Mouse (Mus musculus) embryonic facial prominence, embryonic 13.5 days (tissue): ENCODE results near the gene Eif3k. TPM values are rescaled to one million over a fixed set of nuclear protein-coding genes. Genes with fewer than 3 reads are reported as not detected.
"Not testable (repeated sequence)": the region's sequence is repeated elsewhere in the genome, so short reads cannot be mapped to it uniquely, and the experiment has no call there.

Experiments used
- ATAC-seq: fragments of 200-750 bp; cut with Nextera tagmentation; 2 replicates; pipeline ENCODE4 v1.8.0; 2017; ENCODE audit warnings: low read depth; ENCODE audit not compliant: insufficient number of reproducible peaks, insufficient read depth, low FRiP score, low TSS enrichment
- H3K27ac ChIP-seq: fragments of 300-500 bp; sonication (generic); 2 replicates; pipeline ENCODE4 v1.5.1; 2015; ENCODE audit warnings: moderate library complexity, mild to moderate bottlenecking, inconsistent platforms
- H3K27me3 ChIP-seq: fragments of 300-500 bp; sonication (generic); 2 replicates; pipeline ENCODE4 v1.6.1; 2015; ENCODE audit warnings: mild to moderate bottlenecking, inconsistent platforms
- H3K36me3 ChIP-seq: fragments of 300-500 bp; sonication (generic); 2 replicates; pipeline ENCODE4 v1.6.1; 2015; ENCODE audit warnings: mild to moderate bottlenecking, inconsistent platforms
- H3K4me1 ChIP-seq: fragments of 300-500 bp; sonication (generic); 2 replicates; pipeline ENCODE4 v1.6.1; 2015; ENCODE audit warnings: inconsistent platforms
- H3K4me2 ChIP-seq: fragments of 300-500 bp; sonication (generic); 2 replicates; pipeline ENCODE4 v1.6.1; 2015; ENCODE audit warnings: moderate library complexity, mild to moderate bottlenecking, inconsistent platforms
- H3K4me3 ChIP-seq: fragments of 300-500 bp; sonication (generic); 2 replicates; pipeline ENCODE4 v1.5.1; 2015; ENCODE audit warnings: mild to moderate bottlenecking, inconsistent platforms
- H3K9ac ChIP-seq: fragments of 300-500 bp; sonication (generic); 2 replicates; pipeline ENCODE4 v1.6.1; 2015; ENCODE audit warnings: mild to moderate bottlenecking, inconsistent platforms
- H3K9me3 ChIP-seq: fragments of 300-500 bp; sonication (generic); 2 replicates; pipeline ENCODE4 v1.6.1; 2016; ENCODE audit warnings: inconsistent platforms
- WGBS: fragments of 180-500 bp; shearing (Covaris S2); methylation state at CpG from one replicate; pipeline ENCODE4 v1.1.7; 2015; ENCODE audit warnings: mixed read lengths; 5-methylcytosine and 5-hydroxymethylcytosine counted together
- polyA plus RNA-seq: library from polyadenylated mRNA; unstranded; fragments of >200 nt; fragmentation: Nextera tagmentation; extraction: Ambion mirVana; gene quantifications from 2 replicates; pipeline ENCODE4 v1.2.1, GENCODE M21; 2015

Eif3k gene
- polyA plus RNA-seq, 1 experiment from 2014 or later, result 453 TPM

DNA sequence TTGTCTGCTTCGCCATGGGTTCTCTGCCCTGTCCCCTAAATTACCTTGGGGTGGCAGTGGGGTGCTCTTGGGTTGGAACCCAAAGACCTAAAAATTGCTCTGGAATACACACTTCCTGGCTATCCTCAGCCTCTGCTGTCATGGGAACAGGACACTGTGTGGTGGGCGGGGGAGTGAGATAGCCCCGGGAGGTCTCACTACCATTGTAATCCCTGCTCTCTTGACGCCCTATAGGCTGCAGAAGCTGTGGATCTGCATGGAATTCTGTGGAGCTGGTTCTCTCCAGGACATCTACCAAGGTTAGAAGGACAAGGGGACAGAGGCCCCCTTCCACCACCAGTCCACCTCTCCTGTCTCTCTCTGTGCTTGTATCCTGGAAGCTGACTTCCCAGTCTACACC lies 2.2 kb upstream of the Eif3k start:
- peaks cover 15% of the 10 kb centered on the region for H3K4me1 ChIP-seq
- 79% methylated on average over 4 of the region's 4 CpGs for WGBS

GRCm38 (mm10) chr7:28983141-28983564 lies 1.5 kb upstream of the Eif3k start:
- H3K9me3 ChIP-seq, result no peaks in the 10 kb centered on the region
- peaks cover 17% of the 10 kb centered on the region for H3K36me3 ChIP-seq
- H3K9ac ChIP-seq, result peak overlapping the region; percentile 77; the same call in 1 of the 2 replicates
- no peaks in the 10 kb centered on the region for H3K27me3 ChIP-seq
- H3K27ac ChIP-seq, result peak overlapping the region; percentile 90; the same call in 1 of the 2 replicates
- peak overlapping the region; percentile 76 for H3K4me2 ChIP-seq
- H3K4me1 ChIP-seq, result peaks cover 15% of the 10 kb centered on the region
- H3K4me3 ChIP-seq, result peak overlapping the region; percentile 89; the same call in 1 of the 2 replicates
- WGBS, result 77% methylated on average over 11 of the region's 11 CpGs
- no peak for ATAC-seq

More for the DNA sequence above, 2.2 kb upstream of the Eif3k start:
- Histone ChIP-seq H3K4me3 (no peak overlapping the region), H3K36me3 (peaks cover 10% of the 10 kb centered on the region), H3K9me3 (no peaks in the 10 kb centered on the region), H3K27ac (no peak overlapping the region), H3K27me3 (no peaks in the 10 kb centered on the region), H3K9ac (no peak overlapping the region), H3K4me2 (no peak overlapping the region)
- no peak for ATAC-seq

GRCm38 (mm10) chr7:28982274-28983013 lies 780 bp upstream of the Eif3k start:
- peak; percentile 46 for ATAC-seq
- H3K36me3 ChIP-seq, result peaks cover 24% of the 10 kb centered on the region
- peak overlapping the region; percentile 77 for H3K9ac ChIP-seq
- H3K4me1 ChIP-seq, result peaks cover 15% of the 10 kb centered on the region
- peak overlapping the region; percentile 89 for H3K4me3 ChIP-seq
- no peaks in the 10 kb centered on the region for H3K27me3 ChIP-seq
- WGBS, result 13% methylated on average over 19 of the region's 19 CpGs
- peak overlapping the region; percentile 90 for H3K27ac ChIP-seq
- H3K9me3 ChIP-seq, result no peaks in the 10 kb centered on the region
- H3K4me2 ChIP-seq, result peak overlapping the region; percentile 76

- Histone ChIP-seq H3K9me3 (no peaks in the 10 kb centered on the region), H3K4me3 (no peak overlapping the region), H3K4me1 (peaks cover 10% of the 10 kb centered on the region), H3K27me3 (no peaks in the 10 kb centered on the region), H3K27ac (no peak overlapping the region), H3K4me2 (no peak overlapping the region), H3K36me3 (peaks cover 65% of the 10 kb centered on the region), H3K9ac (no peak overlapping the region)
- no peak for ATAC-seq
- 90% methylated on average over 9 of the region's 9 CpGs for WGBS
Measured at GRCm38 (mm10) chr7:28977556-28977955, 4.1 kb downstream of the Eif3k start.

- Histone ChIP-seq H3K4me1 (no peaks in the 10 kb centered on the region; the same call in 1 of the 2 replicates), H3K27ac (no peak overlapping the region), H3K27me3 (no peaks in the 10 kb centered on the region), H3K4me2 (no peak overlapping the region), H3K9ac (no peak overlapping the region), H3K9me3 (no peaks in the 10 kb centered on the region), H3K36me3 (peaks cover 87% of the 10 kb centered on the region), H3K4me3 (no peak overlapping the region)
- WGBS, result 82% methylated on average over 8 of the region's 8 CpGs
- ATAC-seq, result no peak
Measured at GRCm38 (mm10) chr7:28973025-28973424, 8.6 kb downstream of the Eif3k start.

DNA sequence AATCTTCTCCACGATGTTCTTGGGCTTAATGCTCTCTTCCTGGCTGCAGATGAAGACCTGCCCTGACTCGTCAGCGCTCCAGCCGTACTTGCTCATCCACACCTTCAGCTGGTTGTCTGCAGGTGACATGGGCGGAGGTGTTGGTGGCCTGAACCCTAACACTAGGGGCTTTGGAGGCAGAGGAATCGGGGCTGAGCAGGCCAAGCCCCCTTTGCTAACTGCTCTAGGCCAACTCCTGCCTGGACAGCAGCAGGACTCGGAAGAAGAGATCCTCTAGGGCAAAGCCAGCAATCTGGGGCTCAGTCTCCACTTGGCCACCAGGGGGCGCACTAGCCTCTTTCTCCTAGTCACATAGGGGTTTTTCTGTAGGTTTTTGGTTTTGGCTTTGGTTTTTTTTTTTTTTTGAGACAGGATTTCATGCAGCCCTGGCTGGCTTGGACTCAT lies 9.1 kb downstream of the Eif3k start:
- no peaks in the 10 kb centered on the region for H3K9me3 ChIP-seq

GRCm38 (mm10) chr7:28971770-28972269 lies 9.8 kb downstream of the Eif3k start:
- 68% methylated on average over 6 of the region's 6 CpGs for WGBS
- H3K4me3 ChIP-seq, result no peak overlapping the region
- no peak overlapping the region for H3K4me2 ChIP-seq
- H3K4me1 ChIP-seq, result no peaks in the 10 kb centered on the region; the same call in 1 of the 2 replicates
- no peak overlapping the region for H3K9ac ChIP-seq
- H3K27me3 ChIP-seq, result no peaks in the 10 kb centered on the region
- peaks cover 75% of the 10 kb centered on the region for H3K36me3 ChIP-seq
- ATAC-seq, result no peak
- H3K27ac ChIP-seq, result no peak overlapping the region
- no peaks in the 10 kb centered on the region for H3K9me3 ChIP-seq

More for the DNA sequence above, 9.1 kb downstream of the Eif3k start:
- no peak overlapping the region for H3K4me2 ChIP-seq
- no peak for ATAC-seq
- no peaks in the 10 kb centered on the region for H3K27me3 ChIP-seq
- H3K4me3 ChIP-seq, result no peak overlapping the region
- H3K36me3 ChIP-seq, result peaks cover 83% of the 10 kb centered on the region
- WGBS, result 67% methylated on average over 8 of the region's 8 CpGs
- no peaks in the 10 kb centered on the region; the same call in 1 of the 2 replicates for H3K4me1 ChIP-seq
- no peak overlapping the region for H3K9ac ChIP-seq
- 0 out of 2 replicates have a peak overlapping the region, but pooled peaks have one; percentile 0 for H3K27ac ChIP-seq

- WGBS, result 85% methylated on average over 7 of the region's 7 CpGs
- no peaks in the 10 kb centered on the region; the same call in 1 of the 2 replicates for H3K4me1 ChIP-seq
- no peak for ATAC-seq
- no peak overlapping the region for H3K4me3 ChIP-seq
- H3K27ac ChIP-seq, result no peak overlapping the region; the same call in 1 of the 2 replicates
- no peaks in the 10 kb centered on the region for H3K27me3 ChIP-seq
- peaks cover 67% of the 10 kb centered on the region for H3K36me3 ChIP-seq
- H3K9ac ChIP-seq, result no peak overlapping the region
- no peaks in the 10 kb centered on the region for H3K9me3 ChIP-seq
- H3K4me2 ChIP-seq, result no peak overlapping the region
Measured at GRCm38 (mm10) chr7:28971029-28971428, 10.6 kb downstream of the Eif3k start.

DNA sequence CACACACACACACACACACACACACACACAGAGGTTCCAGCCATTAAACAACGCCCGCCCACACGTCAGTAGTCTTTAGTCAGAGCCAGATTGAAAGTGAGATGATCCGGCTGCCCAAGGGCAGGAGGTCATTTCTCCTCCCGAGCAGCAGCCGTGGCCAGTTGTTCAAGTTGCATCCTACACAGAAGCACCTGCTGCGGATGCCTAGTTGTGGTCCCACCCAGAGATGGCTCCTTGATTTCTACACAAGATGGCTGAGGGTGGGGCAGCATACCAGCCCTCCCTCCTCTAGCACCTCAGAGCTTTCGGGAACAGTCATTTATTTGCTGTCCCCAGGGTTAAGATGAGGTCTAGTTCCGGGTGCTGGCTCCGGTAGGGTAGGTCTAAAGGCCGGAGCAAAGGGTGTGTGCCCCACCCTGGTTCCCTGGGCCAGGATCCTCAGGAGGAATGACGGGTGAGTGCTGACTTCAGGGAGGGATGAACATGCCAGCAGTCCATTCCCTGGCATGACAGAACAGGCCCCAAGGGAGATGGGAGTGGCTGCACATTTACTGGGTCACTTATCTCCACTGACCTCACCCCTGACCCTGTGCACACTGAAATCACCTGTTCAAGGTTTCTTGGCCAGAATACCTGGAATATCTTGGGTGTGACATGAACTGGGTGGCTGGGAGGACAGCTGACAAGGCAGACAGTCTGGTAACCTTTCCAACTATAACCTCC lies 11.8 kb downstream of the Eif3k start:
- Histone ChIP-seq H3K27ac (no peak overlapping the region), H3K9me3 (no peaks in the 10 kb centered on the region), H3K36me3 (peaks cover 61% of the 10 kb centered on the region), H3K9ac (no peak overlapping the region), H3K4me2 (no peak overlapping the region), H3K4me3 (no peak overlapping the region), H3K27me3 (no peaks in the 10 kb centered on the region), H3K4me1 (no peaks in the 10 kb centered on the region; the same call in 1 of the 2 replicates)
- no peak for ATAC-seq
- WGBS, result 66% methylated on average over 12 of the region's 12 CpGs

- 82% methylated on average over 1 of the region's 1 CpGs for WGBS
- Histone ChIP-seq H3K4me2 (no peak overlapping the region), H3K9ac (no peak overlapping the region), H3K36me3 (peaks cover 55% of the 10 kb centered on the region), H3K4me3 (no peak overlapping the region), H3K9me3 (no peaks in the 10 kb centered on the region), H3K27ac (no peak overlapping the region), H3K27me3 (no peaks in the 10 kb centered on the region), H3K4me1 (no peaks in the 10 kb centered on the region; the same call in 1 of the 2 replicates)
- ATAC-seq, result no peak
Measured at GRCm38 (mm10) chr7:28969271-28969670, 12.4 kb downstream of the Eif3k start.

DNA sequence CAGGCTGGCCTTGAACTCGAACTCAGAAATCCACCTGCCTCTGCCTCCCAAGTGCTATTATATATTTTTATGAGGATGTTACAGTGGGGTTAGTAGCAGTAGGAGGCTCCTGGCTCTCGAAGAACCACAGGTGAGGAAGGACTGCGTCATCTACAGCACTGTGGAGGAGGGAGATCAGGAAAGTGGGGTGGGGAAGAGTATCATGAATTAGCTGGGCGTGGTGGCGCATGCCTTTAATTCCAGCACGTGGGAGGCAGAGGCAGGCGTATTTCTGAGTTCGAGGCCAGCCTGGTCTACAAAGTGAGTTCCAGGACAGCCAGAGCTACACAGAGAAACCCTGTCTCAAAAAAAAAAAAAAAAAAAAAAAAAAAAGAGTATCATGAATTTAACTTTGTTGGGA lies 13.5 kb downstream of the Eif3k start:
- 96% methylated on average over 8 of the region's 8 CpGs for WGBS
- not testable (repeated sequence) for H3K27ac ChIP-seq, H3K4me2 ChIP-seq, H3K4me3 ChIP-seq, H3K4me1 ChIP-seq, H3K9ac ChIP-seq, ATAC-seq, H3K9me3 ChIP-seq, H3K27me3 ChIP-seq
- H3K36me3 ChIP-seq, result peaks cover 44% of the 10 kb centered on the region
